Mouse (Mus musculus): ENCODE results near the gene Gan. TPM values are rescaled to one million over a fixed set of nuclear protein-coding genes. Genes with fewer than 3 reads are reported as not detected.

Gan gene
- polyA plus RNA-seq, 1 experiment from 2014 or later: 3.7 TPM

DNA sequence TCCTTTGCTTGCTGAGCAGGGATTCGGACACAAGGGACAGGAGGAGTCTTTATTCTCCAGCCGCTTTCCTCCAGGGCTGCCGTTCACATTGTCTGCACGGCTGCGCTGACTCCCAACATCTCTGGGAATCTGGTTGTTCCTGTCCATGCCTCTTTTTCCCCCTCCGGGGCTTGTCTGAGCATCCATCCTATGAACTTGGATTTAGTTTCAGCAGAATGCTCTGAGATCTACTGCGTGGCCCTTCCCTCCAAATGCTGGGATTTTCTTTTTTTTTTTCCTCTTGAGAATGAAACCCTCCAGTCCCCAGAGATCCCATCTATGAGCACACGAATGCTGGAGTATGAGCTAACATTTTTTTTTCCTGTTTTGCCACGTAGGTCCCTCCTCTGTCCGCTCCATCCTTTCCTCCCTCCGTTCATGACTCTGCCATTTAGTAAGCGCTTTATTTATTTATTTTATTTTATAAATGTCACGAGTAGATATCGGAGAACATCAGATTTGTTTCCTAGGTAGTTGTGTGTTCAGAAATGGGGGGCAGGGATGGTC lies 103.1 kb downstream of the Gan start:
- ATAC-seq: no peak
- Histone ChIP-seq H3K4me3 (replicated peaks; ENCODE audit: low read length) (peak overlapping the region; percentile 64), H3K36me3 (ENCODE audit: control insufficient read depth, insufficient read depth) (no peaks in the 10 kb centered on the region), H3K4me1 (replicated peaks; ENCODE audit: control insufficient read depth, insufficient read depth, low read length) (peaks cover 45% of the 10 kb centered on the region), H3K27ac (ENCODE audit: low read length) (peak overlapping the region; percentile 73), H3K9ac (replicated peaks; ENCODE audit: low read depth, low read length) (peak overlapping the region; percentile 83), H3K9me3 (ENCODE audit: control insufficient read depth, low read length) (no peaks in the 10 kb centered on the region), H3K4me2 (ENCODE audit: low read length) (peak overlapping the region; percentile 96), H3K27me3 (replicated peaks; ENCODE audit: control insufficient read depth, insufficient read depth, low read length) (no peaks in the 10 kb centered on the region)
- WGBS: 27% methylated on average over 14 of the region's 14 CpGs

DNA sequence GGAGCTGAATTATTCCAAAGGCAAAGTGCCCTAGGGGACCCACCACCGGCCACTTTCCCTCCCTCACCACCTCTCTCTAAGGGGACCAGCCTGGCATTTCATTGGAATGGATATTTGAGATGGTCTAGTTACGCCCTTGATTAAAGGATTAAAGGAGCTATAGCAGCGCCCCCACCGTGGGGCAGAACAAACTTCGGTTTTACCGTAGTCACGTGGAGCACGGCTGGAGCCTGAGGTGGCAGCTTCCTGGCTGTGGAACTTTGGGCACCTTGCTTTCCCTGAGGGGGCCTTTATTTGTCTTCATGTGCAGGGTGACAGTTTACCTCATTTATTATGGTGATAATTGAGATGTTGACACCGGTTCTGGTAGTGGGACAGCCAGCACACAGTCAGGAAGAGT lies 103.8 kb downstream of the Gan start:
- Histone ChIP-seq H3K27me3 (replicated peaks; ENCODE audit: control insufficient read depth, insufficient read depth, low read length) (no peaks in the 10 kb centered on the region), H3K4me1 (replicated peaks; ENCODE audit: control insufficient read depth, insufficient read depth, low read length) (peaks cover 43% of the 10 kb centered on the region), H3K9me3 (ENCODE audit: control insufficient read depth, low read length) (no peaks in the 10 kb centered on the region), H3K9ac (replicated peaks; ENCODE audit: low read depth, low read length) (peak overlapping the region; percentile 83), H3K27ac (ENCODE audit: low read length) (no peak overlapping the region; the same call in 1 of the 2 replicates), H3K4me3 (replicated peaks; ENCODE audit: low read length) (peak overlapping the region; percentile 64), H3K36me3 (ENCODE audit: control insufficient read depth, insufficient read depth) (no peaks in the 10 kb centered on the region), H3K4me2 (ENCODE audit: low read length) (peak overlapping the region; percentile 96)
- WGBS: 17% methylated on average over 9 of the region's 9 CpGs
- ATAC-seq: no peak

DNA sequence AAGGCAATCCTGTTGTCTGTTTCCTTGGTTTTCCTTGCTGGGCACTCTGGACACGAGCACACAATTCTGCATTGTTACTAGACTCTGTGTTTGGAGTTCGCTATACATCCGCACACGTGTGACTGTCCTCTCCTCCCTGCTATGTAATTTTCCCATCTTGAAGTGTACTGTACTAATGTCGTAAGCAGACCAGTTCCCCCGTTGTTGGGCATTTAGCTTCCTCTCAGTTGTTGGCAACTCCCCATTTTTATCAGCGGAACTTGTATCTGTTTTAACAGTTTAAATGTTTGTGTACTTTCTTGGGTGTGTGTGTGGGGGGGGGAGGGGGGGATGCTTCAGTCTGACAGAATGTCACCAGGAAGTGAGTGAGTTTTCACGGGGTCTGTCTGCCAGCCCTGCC lies 104.8 kb downstream of the Gan start:
- Histone ChIP-seq H3K9ac (replicated peaks; ENCODE audit: low read depth, low read length) (no peak overlapping the region), H3K4me3 (replicated peaks; ENCODE audit: low read length) (no peak overlapping the region), H3K27ac (ENCODE audit: low read length) (no peak overlapping the region), H3K36me3 (ENCODE audit: control insufficient read depth, insufficient read depth) (no peaks in the 10 kb centered on the region), H3K4me2 (ENCODE audit: low read length) (no peak overlapping the region), H3K9me3 (ENCODE audit: control insufficient read depth, low read length) (no peaks in the 10 kb centered on the region), H3K4me1 (replicated peaks; ENCODE audit: control insufficient read depth, insufficient read depth, low read length) (peaks cover 43% of the 10 kb centered on the region), H3K27me3 (replicated peaks; ENCODE audit: control insufficient read depth, insufficient read depth, low read length) (no peaks in the 10 kb centered on the region)
- ATAC-seq: no peak
- 58% methylated on average over 8 of the region's 8 CpGs for WGBS

DNA sequence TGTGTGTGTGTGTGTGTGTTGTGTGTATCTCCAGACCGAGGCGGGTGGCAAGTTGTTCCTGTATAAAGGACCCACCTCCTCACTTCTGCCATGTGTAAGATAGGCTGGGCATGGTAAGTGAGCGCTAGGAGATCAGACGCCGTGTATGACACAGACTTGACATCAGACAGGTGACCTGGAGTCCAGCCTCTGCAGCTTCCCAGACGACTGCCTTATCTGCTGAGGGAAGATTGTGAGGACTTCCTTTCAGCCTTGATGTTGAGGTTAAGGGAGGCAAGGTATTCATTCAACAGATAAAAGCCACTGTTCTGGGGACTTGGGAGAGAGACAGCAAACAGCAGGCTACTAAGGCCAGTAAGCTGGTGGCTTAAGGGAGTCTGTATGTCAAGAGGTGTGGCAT lies 105.5 kb downstream of the Gan start:
- Histone ChIP-seq H3K4me3 (replicated peaks; ENCODE audit: low read length) (no peak overlapping the region), H3K36me3 (ENCODE audit: control insufficient read depth, insufficient read depth) (no peaks in the 10 kb centered on the region), H3K4me1 (replicated peaks; ENCODE audit: control insufficient read depth, insufficient read depth, low read length) (peaks cover 43% of the 10 kb centered on the region), H3K27ac (ENCODE audit: low read length) (no peak overlapping the region), H3K9ac (replicated peaks; ENCODE audit: low read depth, low read length) (no peak overlapping the region), H3K9me3 (ENCODE audit: control insufficient read depth, low read length) (no peaks in the 10 kb centered on the region), H3K27me3 (replicated peaks; ENCODE audit: control insufficient read depth, insufficient read depth, low read length) (no peaks in the 10 kb centered on the region), H3K4me2 (ENCODE audit: low read length) (no peak overlapping the region)
- WGBS: 68% methylated on average over 6 of the region's 6 CpGs
- no peak for ATAC-seq

DNA sequence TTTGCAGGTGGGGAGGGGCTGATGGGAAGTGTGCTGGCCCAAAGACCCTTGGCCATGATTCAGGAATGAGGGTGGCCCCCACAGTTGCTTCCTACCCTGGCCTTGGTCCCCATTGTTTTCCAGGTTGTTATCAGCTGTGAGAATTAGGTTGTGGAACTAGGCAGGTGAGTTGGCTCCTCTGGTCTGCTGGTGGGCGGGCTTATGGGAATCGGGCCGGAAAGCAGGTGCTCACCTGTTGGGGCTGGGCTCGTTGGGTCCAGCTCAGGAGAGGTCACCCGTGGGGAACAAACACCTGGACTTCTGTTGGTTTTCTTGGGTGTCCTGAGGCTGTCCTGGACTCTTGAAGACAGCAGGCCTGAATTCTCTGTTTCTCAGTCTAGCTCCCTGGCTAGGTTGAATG lies 107.1 kb downstream of the Gan start:
- Histone ChIP-seq H3K4me2 (ENCODE audit: low read length) (no peak overlapping the region), H3K27me3 (replicated peaks; ENCODE audit: control insufficient read depth, insufficient read depth, low read length) (no peaks in the 10 kb centered on the region), H3K9me3 (ENCODE audit: control insufficient read depth, low read length) (no peaks in the 10 kb centered on the region), H3K36me3 (ENCODE audit: control insufficient read depth, insufficient read depth) (no peaks in the 10 kb centered on the region), H3K4me3 (replicated peaks; ENCODE audit: low read length) (no peak overlapping the region), H3K27ac (ENCODE audit: low read length) (no peak overlapping the region), H3K4me1 (replicated peaks; ENCODE audit: control insufficient read depth, insufficient read depth, low read length) (peaks cover 29% of the 10 kb centered on the region), H3K9ac (replicated peaks; ENCODE audit: low read depth, low read length) (no peak overlapping the region)
- WGBS: 88% methylated on average over 5 of the region's 5 CpGs
- ATAC-seq: no peak

Other genes with a start within 250 kb of the Gan start
- gene Cmc2, start 236.7 kb upstream of the Gan start, polyA plus RNA-seq (2015; fragmentation: Nextera tagmentation; extraction: Ambion mirVana): 28.6 and 30.8 TPM in 2 replicates
- gene Cenpn, start 236.4 kb upstream of the Gan start, polyA plus RNA-seq (2015; fragmentation: Nextera tagmentation; extraction: Ambion mirVana): 13.5 and 15.2 TPM in 2 replicates
- 17.6 and 19.1 TPM in 2 replicates for gene Atmin, start 214.7 kb upstream of the Gan start, polyA plus RNA-seq (2015; fragmentation: Nextera tagmentation; extraction: Ambion mirVana)
- gene 1700030J22Rik, start 179.2 kb upstream of the Gan start, polyA plus RNA-seq (2015; fragmentation: Nextera tagmentation; extraction: Ambion mirVana): 6.1 and 6.8 TPM in 2 replicates
- gene Gcsh, start 164.6 kb upstream of the Gan start, polyA plus RNA-seq (2015; fragmentation: Nextera tagmentation; extraction: Ambion mirVana): 75.4 and 81.4 TPM in 2 replicates
- gene Pkd1l2, start 75.7 kb upstream of the Gan start, polyA plus RNA-seq (2015; fragmentation: Nextera tagmentation; extraction: Ambion mirVana): not detected in 2 replicates
- gene Bco1, start 62.3 kb upstream of the Gan start, polyA plus RNA-seq (2015; fragmentation: Nextera tagmentation; extraction: Ambion mirVana): 0.11 TPM in 1 of 2 replicates, not detected in the other
- 80.1 and 98.1 TPM in 2 replicates for gene Cmip, start 98.9 kb downstream of the Gan start, polyA plus RNA-seq (2015; fragmentation: Nextera tagmentation; extraction: Ambion mirVana)

All from forebrain, embryonic 16.5 days (tissue).